Mouse (Mus musculus) lung, embryonic 16.5 days (tissue): ENCODE results near the gene Il27ra. TPM values are rescaled to one million over a fixed set of nuclear protein-coding genes. Genes with fewer than 3 reads are reported as not detected.
A peak's percentile ranks its signal among the peaks of the same experiment; 100 is the strongest.

Source experiments
- microRNA counts: library from miRNA; unstranded; fragments of <30 nt; microRNA quantifications from one replicate; lab custom pipeline; 2016
- microRNA-seq: library from miRNA; unstranded; fragments of <30 nt; microRNA quantifications from one replicate; pipeline ENCODE4, GENCODE M21; 2016
- polyA plus RNA-seq: library from polyadenylated mRNA; unstranded; fragments of >200 nt; fragmentation: Nextera tagmentation; extraction: Ambion mirVana; gene quantifications from 2 replicates; pipeline ENCODE4 v1.2.1, GENCODE M21; 2015

Il27ra gene
- polyA plus RNA-seq, 1 experiment from 2014 or later, result 1.6 TPM

MicroRNAs within 50 kb of the gene (microRNA counts, 519-probe panel; counts per million panel counts)
- microRNA mmu-miR-1199 (lab: Ali Mortazavi, UCI), result not detected
- microRNA mmu-miR-709 (lab: Ali Mortazavi, UCI), result 2,033 counts per million, percentile 35 among the panel's probes with 10 or more counts

Small RNA genes lying within 50 kb of the gene (microRNA-seq; reads per million reads assigned to microRNA genes)
- gene Mir1199 (not detected), gene Mir709 (not detected), gene Mir8111 (3.2 reads per million, percentile 10 among the genes with 10 or more reads in this experiment)

Other genes with a start within 250 kb of the Il27ra start
- gene Adgrl1, start 142.5 kb downstream of the Il27ra start, polyA plus RNA-seq, result 14.8 and 16.1 TPM in 2 replicates
- 0.69 and 1.1 TPM in 2 replicates for gene Gm10644, start 87.4 kb downstream of the Il27ra start, polyA plus RNA-seq
- gene Asf1b, start 87.1 kb downstream of the Il27ra start, polyA plus RNA-seq, result 76.7 and 82.8 TPM in 2 replicates
- 103 and 133 TPM in 2 replicates for gene Prkaca, start 69.6 kb downstream of the Il27ra start, polyA plus RNA-seq
- 8.4 and 11.0 TPM in 2 replicates for gene Samd1, start 44.9 kb downstream of the Il27ra start, polyA plus RNA-seq
- 0.55 and 1.1 TPM in 2 replicates for gene 1700067K01Rik, start 41.1 kb downstream of the Il27ra start, polyA plus RNA-seq
- 3.5 and 4.4 TPM in 2 replicates for gene 2210011C24Rik, start 30.4 kb downstream of the Il27ra start, polyA plus RNA-seq
- 6.5 and 7.4 TPM in 2 replicates for gene Palm3, start 21.1 kb downstream of the Il27ra start, polyA plus RNA-seq
- gene Rln3, start 2.4 kb upstream of the Il27ra start, polyA plus RNA-seq, result not detected in 2 replicates
- gene Gm10643, start 22.5 kb upstream of the Il27ra start, polyA plus RNA-seq, result 1.2 and 1.4 TPM in 2 replicates
- 8.6 and 8.8 TPM in 2 replicates for gene Rfx1, start 24.2 kb upstream of the Il27ra start, polyA plus RNA-seq
- 6.9 and 8.5 TPM in 2 replicates for gene Dcaf15, start 62.2 kb upstream of the Il27ra start, polyA plus RNA-seq
- gene Podnl1, start 83.4 kb upstream of the Il27ra start, polyA plus RNA-seq, result 0.34 and 0.41 TPM in 2 replicates
- 24.2 and 25.9 TPM in 2 replicates for gene Cc2d1a, start 105.3 kb upstream of the Il27ra start, polyA plus RNA-seq
- 1.5 and 2.0 TPM in 2 replicates for gene 4930432K21Rik, start 105.4 kb upstream of the Il27ra start, polyA plus RNA-seq
- gene Nanos3, start 142.6 kb upstream of the Il27ra start, polyA plus RNA-seq, result 1.2 and 3.5 TPM in 2 replicates
- 14.4 and 14.6 TPM in 2 replicates for gene Zswim4, start 194.5 kb upstream of the Il27ra start, polyA plus RNA-seq
- 333 and 350 TPM in 2 replicates for gene D8Ertd738e, start 207.1 kb upstream of the Il27ra start, polyA plus RNA-seq
- 51.4 and 51.9 TPM in 2 replicates for gene Mri1, start 214.7 kb upstream of the Il27ra start, polyA plus RNA-seq
- gene Ccdc130, start 227.8 kb upstream of the Il27ra start, polyA plus RNA-seq, result 18.4 and 19.4 TPM in 2 replicates